Mouse (Mus musculus): ENCODE measurements around the gene Lrmda. TPM values are rescaled to one million over a fixed set of nuclear protein-coding genes. Genes with fewer than 3 reads are reported as not detected.

The Lrmda gene
- total RNA-seq, 2 experiments from 2014 or later, result 20.9 to 27.0 TPM

GRCm38 (mm10) chr14:21991856-21992255, 27.7 kb upstream of the Lrmda start:
- no peak for ATAC-seq (replicated peaks; ENCODE audit: poor library complexity)

GRCm38 (mm10) chr14:21992321-21992885, 27.1 kb upstream of the Lrmda start:
- ATAC-seq (replicated peaks; ENCODE audit: poor library complexity), result no peak

- peak; percentile 64 for ATAC-seq (replicated peaks; ENCODE audit: poor library complexity)
These were observed 26.1 kb upstream of the Lrmda start for GRCm38 (mm10) chr14:21993251-21994060.

GRCm38 (mm10) chr14:21994061-21994990, 25.2 kb upstream of the Lrmda start:
- ATAC-seq (replicated peaks; ENCODE audit: poor library complexity), result peak; percentile 32

- ATAC-seq (replicated peaks; ENCODE audit: poor library complexity), result peak; percentile 66
These were observed 24.3 kb upstream of the Lrmda start for GRCm38 (mm10) chr14:21995031-21995754.

GRCm38 (mm10) chr14:21999588-21999987, 19.9 kb upstream of the Lrmda start:
- peak; percentile 95 for ATAC-seq (replicated peaks; ENCODE audit: poor library complexity)

GRCm38 (mm10) chr14:22003231-22003630, 16.3 kb upstream of the Lrmda start:
- ATAC-seq (replicated peaks; ENCODE audit: poor library complexity), result no peak

- ATAC-seq (replicated peaks; ENCODE audit: poor library complexity), result no peak
These were observed 15.9 kb upstream of the Lrmda start for GRCm38 (mm10) chr14:22003631-22004030.

GRCm38 (mm10) chr14:22004943-22005342, 14.6 kb upstream of the Lrmda start:
- ATAC-seq (replicated peaks; ENCODE audit: poor library complexity), result no peak

- no peak for ATAC-seq (replicated peaks; ENCODE audit: poor library complexity)
These were observed 12.5 kb upstream of the Lrmda start for GRCm38 (mm10) chr14:22007006-22007405.

- ATAC-seq (replicated peaks; ENCODE audit: poor library complexity), result peak; percentile 49
These were observed 5.2 kb upstream of the Lrmda start for GRCm38 (mm10) chr14:22014315-22014714.

- no peak for ATAC-seq (replicated peaks; ENCODE audit: poor library complexity)
These were observed 4.7 kb upstream of the Lrmda start for GRCm38 (mm10) chr14:22014781-22015180.

- ATAC-seq (replicated peaks; ENCODE audit: poor library complexity), result no peak
These were observed 2.5 kb upstream of the Lrmda start for GRCm38 (mm10) chr14:22017011-22017410.

GRCm38 (mm10) chr14:22019949-22020845, 685 bp downstream of the Lrmda start:
- peak; percentile 49 for ATAC-seq (replicated peaks; ENCODE audit: poor library complexity)

GRCm38 (mm10) chr14:22020885-22021284, 1.4 kb downstream of the Lrmda start:
- ATAC-seq (replicated peaks; ENCODE audit: poor library complexity), result peak; percentile 62

GRCm38 (mm10) chr14:22023533-22023932, 4.0 kb downstream of the Lrmda start:
- no peak for ATAC-seq (replicated peaks; ENCODE audit: poor library complexity)

GRCm38 (mm10) chr14:22035900-22036299, 16.4 kb downstream of the Lrmda start:
- ATAC-seq (replicated peaks; ENCODE audit: poor library complexity), result no peak

- no peak for ATAC-seq (replicated peaks; ENCODE audit: poor library complexity)
These were observed 16.8 kb downstream of the Lrmda start for GRCm38 (mm10) chr14:22036338-22036737.

- no peak for ATAC-seq (replicated peaks; ENCODE audit: poor library complexity)
These were observed 17.4 kb downstream of the Lrmda start for GRCm38 (mm10) chr14:22036802-22037497.
